Mouse (Mus musculus): Measurements from ENCODE around the gene Notch3. TPM values are rescaled to one million over a fixed set of nuclear protein-coding genes. Genes with fewer than 3 reads are reported as not detected.

Gene Notch3
- total and polyA plus RNA-seq, 3 experiments, result 0.08 to 0.50 TPM; not detected in 1

DNA sequence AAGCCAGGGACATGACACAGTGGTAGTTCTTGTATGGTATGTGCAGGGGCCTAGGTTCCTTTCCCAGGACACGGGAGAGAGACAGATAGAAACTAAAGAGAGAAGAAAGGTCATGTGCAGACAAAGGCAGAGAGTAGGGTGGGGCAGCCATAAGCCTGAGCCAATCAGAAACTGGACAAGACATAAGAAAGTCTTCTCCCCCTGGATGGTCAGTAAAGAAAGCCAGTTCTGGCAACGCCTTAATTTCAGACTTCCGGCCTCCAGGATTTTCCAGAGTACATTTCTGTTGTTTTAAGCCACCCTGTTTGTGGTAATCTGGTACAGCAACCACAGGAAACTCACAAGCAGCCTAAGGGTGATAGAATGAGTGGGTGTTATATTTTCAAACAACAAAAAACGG, 5.8 kb downstream of the Notch3 start:
- Histone ChIP-seq H3K9me3 (replicated peaks; ENCODE audit: insufficient read depth, low read length) (no peaks in the 10 kb centered on the region), H3K27me3 (ENCODE audit: control insufficient read depth in 1 of 2, insufficient read depth in 2 of 2, low read length in 2 of 2) (no peaks in the 10 kb centered on the region), H3K27ac (ENCODE audit: control insufficient read depth, low read depth, low read length) (no peak overlapping the region), H3K79me2 (ENCODE audit: control insufficient read depth, insufficient read depth, low read length, poor library complexity) (no peaks in the 10 kb centered on the region), H3K4me3 (ENCODE audit: control insufficient read depth in 1 of 2, insufficient read depth in 1 of 2, low read depth in 2 of 2, low read length in 2 of 2) (no peak overlapping the region), H3K36me3 (ENCODE audit: control insufficient read depth in 1 of 2, insufficient read depth in 2 of 2, low read length in 2 of 2) (peaks cover 0 to 21% of the 10 kb centered on the region in 2 experiments; a peak in 2 of 4 replicates), H3K4me1 (ENCODE audit: control insufficient read depth in 1 of 2, insufficient read depth in 2 of 2, low read length in 2 of 2) (peaks cover 8 to 40% of the 10 kb centered on the region in 2 experiments), H3K9ac (ENCODE audit: control insufficient read depth, low read depth, low read length, poor library complexity, severe bottlenecking) (no peak overlapping the region)
- TF ChIP-seq ELF1 (IDR thresholded peaks at IDR 0.05; ENCODE audit: low read depth, low read length) (no peak), USF1 (IDR thresholded peaks at IDR 0.05; ENCODE audit: low read depth, low read length) (peak; percentile 15; the same call in 1 of the 2 replicates)
- DNase-seq (ENCODE audit: low read depth, low spot score), result peak; percentile 25

DNA sequence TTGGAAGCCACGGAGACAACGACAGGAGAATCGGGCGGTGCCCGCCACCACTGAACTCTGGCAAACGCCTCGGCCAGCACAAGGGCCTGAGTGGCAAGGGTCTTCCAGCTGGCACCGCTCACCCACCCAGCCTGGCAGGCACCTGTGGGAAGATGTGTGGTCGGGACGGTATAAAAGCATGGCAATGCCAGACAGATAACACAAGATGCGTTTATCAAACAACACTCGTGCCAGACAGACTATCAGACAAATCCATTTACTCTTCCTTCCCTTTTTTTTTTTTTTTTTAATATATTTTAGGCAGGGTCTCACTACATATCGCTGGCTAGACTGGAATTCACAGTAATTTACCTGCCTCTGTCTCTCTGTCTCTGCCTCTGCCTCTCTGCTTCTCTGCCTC, 7.8 kb downstream of the Notch3 start:
- Histone ChIP-seq H3K36me3 (ENCODE audit: control insufficient read depth in 1 of 2, insufficient read depth in 2 of 2, low read length in 2 of 2) (peaks cover 0 to 15% of the 10 kb centered on the region in 2 experiments; a peak in 2 of 4 replicates), H3K4me1 (ENCODE audit: control insufficient read depth in 1 of 2, insufficient read depth in 2 of 2, low read length in 2 of 2) (peaks cover 8 to 30% of the 10 kb centered on the region in 2 experiments), H3K27ac (ENCODE audit: control insufficient read depth, low read depth, low read length) (no peak overlapping the region), H3K9ac (ENCODE audit: control insufficient read depth, low read depth, low read length, poor library complexity, severe bottlenecking) (peak overlapping the region; percentile 14; the same call in 1 of the 2 replicates), H3K79me2 (ENCODE audit: control insufficient read depth, insufficient read depth, low read length, poor library complexity) (no peaks in the 10 kb centered on the region), H3K27me3 (ENCODE audit: control insufficient read depth in 1 of 2, insufficient read depth in 2 of 2, low read length in 2 of 2) (no peaks in the 10 kb centered on the region; a peak in 1 of 4 replicates), H3K4me3 (ENCODE audit: control insufficient read depth in 1 of 2, insufficient read depth in 1 of 2, low read depth in 2 of 2, low read length in 2 of 2) (peak overlapping the region; percentile 11 to 21; a peak in 3 of 4 replicates), H3K9me3 (replicated peaks; ENCODE audit: insufficient read depth, low read length) (no peaks in the 10 kb centered on the region)
- TF ChIP-seq MYC (IDR thresholded peaks at IDR 0.05; ENCODE audit: low read depth, low read length) (peak; percentile 82), MYB (IDR thresholded peaks at IDR 0.05; ENCODE audit: low read depth, low read length) (0 out of 2 replicates have a peak, but pooled peaks have one; percentile 34), SIN3A (IDR thresholded peaks at IDR 0.05; ENCODE audit: low read length) (peak; percentile 80), MAZ (IDR thresholded peaks at IDR 0.05; ENCODE audit: low read depth, low read length) (peak; percentile 37; the same call in 1 of the 2 replicates), BHLHE40 (IDR thresholded peaks at IDR 0.05; ENCODE audit: borderline replicate concordance, low read depth, low read length) (peak; percentile 97), JUND (IDR thresholded peaks at IDR 0.05; ENCODE audit: low read depth, low read length) (0 out of 2 replicates have a peak, but pooled peaks have one; percentile 36), E2F4 (IDR thresholded peaks at IDR 0.05; ENCODE audit: borderline replicate concordance, low read depth, low read length) (no peak), CHD1 (IDR thresholded peaks at IDR 0.05; ENCODE audit: low read depth, low read length) (no peak), ZMIZ1 (IDR thresholded peaks at IDR 0.05; ENCODE audit: low read depth, low read length) (no peak), ZNF384 (IDR thresholded peaks at IDR 0.05; ENCODE audit: low read depth, low read length) (peak; percentile 98), NRF1 (IDR thresholded peaks at IDR 0.05; ENCODE audit: insufficient read depth, low read depth, low read length, poor library complexity, severe bottlenecking) (no peak), KAT2A (conservative IDR thresholded peaks at IDR 0.05; ENCODE audit: low read depth, low read length) (no peak), MAX (IDR thresholded peaks at IDR 0.05; ENCODE audit: low read length) (peak; percentile 54), EP300 (IDR thresholded peaks at IDR 0.05; ENCODE audit: low read depth in 1 of 2, low read length in 2 of 2) (peak; percentile 94), TCF12 (IDR thresholded peaks at IDR 0.05; ENCODE audit: low read depth, low read length) (peak; percentile 98), ETS1 (IDR thresholded peaks at IDR 0.05; ENCODE audit: low read depth, low read length) (peak; percentile 90), MAFK (IDR thresholded peaks at IDR 0.05; ENCODE audit: borderline replicate concordance, low read depth, low read length) (0 out of 2 replicates have a peak, but pooled peaks have one; percentile 67), TBP (IDR thresholded peaks at IDR 0.05; ENCODE audit: low read depth, low read length) (no peak), MXI1 (IDR thresholded peaks at IDR 0.05; ENCODE audit: low read depth, low read length) (peak; percentile 56; the same call in 1 of the 2 replicates), GATA1 (IDR thresholded peaks at IDR 0.05; ENCODE audit: low read depth, low read length) (peak; percentile 96), RCOR1 (IDR thresholded peaks at IDR 0.05; ENCODE audit: low read depth, low read length) (peak; percentile 88), UBTF (IDR thresholded peaks at IDR 0.05; ENCODE audit: borderline replicate concordance, insufficient read depth, low read depth, low read length) (no peak), POLR2A (IDR thresholded peaks at IDR 0.05; ENCODE audit: control insufficient read depth in 1 of 2, insufficient read depth in 1 of 2, low read depth in 1 of 2, low read length in 2 of 2, poor library complexity in 1 of 2) (no peak), TAL1 (IDR thresholded peaks at IDR 0.05; ENCODE audit: low read length) (peak; percentile 59)
- peak; percentile 58 for DNase-seq (ENCODE audit: low read depth, low spot score)

All from MEL (cell line).